Mouse (Mus musculus): ENCODE measurements around the gene Zscan26.
"Not testable (repeated sequence)": the region's sequence is repeated elsewhere in the genome, so short reads cannot be mapped to it uniquely, and the experiment has no call there.

Zscan26 gene

DNA sequence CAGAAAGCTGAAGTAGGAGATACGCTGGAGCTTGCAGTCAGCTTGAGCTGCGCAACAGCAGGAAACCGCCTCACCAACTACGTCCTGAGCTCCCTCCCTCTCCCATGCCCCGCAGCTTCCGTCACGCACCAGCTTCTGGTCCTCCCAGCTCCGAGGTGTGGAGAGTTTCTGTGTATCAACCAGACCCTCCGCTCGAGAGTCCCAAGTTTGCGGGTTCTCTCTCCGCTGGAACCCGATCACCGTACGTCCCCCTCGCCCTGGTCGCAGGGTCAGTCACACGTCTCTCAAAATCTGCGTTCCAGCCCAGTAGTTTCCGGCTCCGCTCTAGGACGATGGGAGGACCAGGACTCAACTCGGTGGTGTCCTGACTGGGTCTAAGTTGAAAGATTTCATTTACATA lies at the start of gene Zscan26:
TSS of gene Zscan26 (minus strand) at position 282 of the 400 bp plus-strand sequence.
- DNase-seq (ENCODE audit: extremely low read depth, low read depth, low spot score): no peak

DNA sequence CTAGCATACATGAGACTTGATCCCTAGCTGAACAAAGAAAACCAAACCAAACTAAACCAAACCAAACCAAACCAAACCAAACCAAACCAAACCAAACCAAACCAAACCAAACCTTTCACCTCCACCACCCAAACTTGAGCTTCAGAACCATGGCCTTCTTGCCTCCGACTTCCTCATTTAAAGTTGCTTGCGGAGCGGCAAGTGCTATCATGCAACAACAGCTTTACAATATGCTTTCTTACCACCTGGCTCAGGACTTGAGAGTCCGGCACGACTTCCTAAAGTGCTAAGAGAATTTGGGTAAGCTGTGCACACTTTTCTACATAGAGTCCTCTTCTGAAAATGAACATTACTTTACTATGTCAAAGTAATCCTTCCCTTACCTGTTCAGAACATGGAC lies 48.8 kb upstream of the Zscan26 start:
- DNase-seq (ENCODE audit: extremely low read depth, low read depth, low spot score): no peak

DNA sequence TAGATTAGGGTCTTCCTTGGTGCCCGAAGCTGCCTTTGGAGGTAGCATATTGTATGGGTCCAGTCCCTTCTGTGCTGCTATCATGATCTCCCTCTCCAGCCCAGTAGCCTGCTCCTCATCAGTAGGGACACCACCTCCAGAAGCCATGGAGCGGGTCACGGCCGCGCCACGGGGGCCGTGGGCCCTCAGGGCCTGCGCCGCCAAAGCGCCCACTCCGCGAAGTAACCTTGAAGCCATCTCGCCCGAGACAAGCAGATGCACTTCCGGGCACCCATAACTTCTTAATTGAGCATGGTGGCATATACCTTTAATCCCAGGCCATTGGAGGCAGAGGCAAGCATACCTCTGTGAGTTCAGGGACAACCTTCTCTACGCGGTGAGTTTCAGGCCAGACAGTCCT lies 47.7 kb upstream of the Zscan26 start, which contains the start of gene Gm11273:
TSS of gene Gm11273 (minus strand) at position 237 of the 400 bp plus-strand sequence.
- DNase-seq (ENCODE audit: extremely low read depth, low read depth, low spot score): not testable (repeated sequence)

DNA sequence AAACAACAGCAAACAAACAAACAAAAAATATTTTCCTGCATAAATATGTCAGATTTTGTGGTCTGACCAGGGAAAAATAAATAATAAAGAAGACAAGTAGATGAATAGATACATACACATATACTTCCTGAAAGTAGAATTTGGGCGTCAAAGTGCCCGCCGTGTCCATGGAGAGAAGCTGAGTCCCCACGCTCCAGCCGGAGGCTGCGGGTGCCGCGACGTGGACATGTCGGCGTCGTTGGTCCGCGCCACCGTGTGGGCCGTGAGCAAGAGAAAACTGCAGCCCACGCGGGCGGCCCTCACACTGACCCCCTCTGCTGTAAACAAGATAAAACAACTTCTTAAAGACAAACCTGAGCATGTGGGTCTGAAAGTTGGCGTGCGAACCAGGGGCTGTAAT lies 41.5 kb upstream of the Zscan26 start, which contains the start of gene AK157302:
TSS of gene AK157302 (plus strand) at position 144 of the 400 bp plus-strand sequence.
- DNase-seq (ENCODE audit: extremely low read depth, low read depth, low spot score): no peak

DNA sequence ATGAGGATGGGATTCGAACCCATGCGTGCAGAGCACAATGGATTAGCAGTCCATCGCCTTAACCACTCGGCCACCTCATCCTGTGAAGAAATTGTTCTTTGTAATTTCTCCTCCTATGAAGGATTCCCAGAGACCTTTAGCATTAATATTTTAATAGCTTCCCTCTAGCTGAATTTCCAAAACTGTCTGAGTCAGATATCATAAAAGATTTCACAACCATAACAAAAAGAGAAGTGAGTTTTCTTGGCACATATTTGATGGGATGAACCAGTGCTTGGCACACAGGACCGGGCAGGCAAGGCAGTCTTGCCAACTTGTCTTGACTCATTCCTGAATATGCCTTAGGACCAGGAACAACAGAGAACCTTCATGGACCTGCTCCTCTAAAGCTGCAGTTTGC lies 39.3 kb upstream of the Zscan26 start:
- DNase-seq (ENCODE audit: extremely low read depth, low read depth, low spot score): peak; percentile 95

DNA sequence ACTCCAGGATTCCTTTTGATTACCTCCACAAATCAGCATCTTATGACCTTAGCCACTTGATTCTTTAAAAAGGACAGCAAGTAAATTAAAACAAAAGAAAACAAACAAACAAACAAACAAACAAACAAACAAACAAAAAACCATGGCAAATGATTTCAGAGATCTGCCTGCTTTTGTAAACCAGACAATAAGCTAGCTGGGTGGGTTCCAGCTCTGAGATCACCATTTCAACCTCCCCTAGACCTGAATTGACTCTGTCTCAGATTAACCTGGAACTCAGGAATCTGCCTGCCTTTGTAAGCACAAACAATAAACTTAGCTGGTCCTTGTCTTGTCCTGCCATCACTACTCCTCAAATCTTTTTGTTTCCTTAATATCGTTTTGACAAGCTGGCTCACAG lies 33.4 kb upstream of the Zscan26 start:
- DNase-seq (ENCODE audit: extremely low read depth, low read depth, low spot score): no peak

DNA sequence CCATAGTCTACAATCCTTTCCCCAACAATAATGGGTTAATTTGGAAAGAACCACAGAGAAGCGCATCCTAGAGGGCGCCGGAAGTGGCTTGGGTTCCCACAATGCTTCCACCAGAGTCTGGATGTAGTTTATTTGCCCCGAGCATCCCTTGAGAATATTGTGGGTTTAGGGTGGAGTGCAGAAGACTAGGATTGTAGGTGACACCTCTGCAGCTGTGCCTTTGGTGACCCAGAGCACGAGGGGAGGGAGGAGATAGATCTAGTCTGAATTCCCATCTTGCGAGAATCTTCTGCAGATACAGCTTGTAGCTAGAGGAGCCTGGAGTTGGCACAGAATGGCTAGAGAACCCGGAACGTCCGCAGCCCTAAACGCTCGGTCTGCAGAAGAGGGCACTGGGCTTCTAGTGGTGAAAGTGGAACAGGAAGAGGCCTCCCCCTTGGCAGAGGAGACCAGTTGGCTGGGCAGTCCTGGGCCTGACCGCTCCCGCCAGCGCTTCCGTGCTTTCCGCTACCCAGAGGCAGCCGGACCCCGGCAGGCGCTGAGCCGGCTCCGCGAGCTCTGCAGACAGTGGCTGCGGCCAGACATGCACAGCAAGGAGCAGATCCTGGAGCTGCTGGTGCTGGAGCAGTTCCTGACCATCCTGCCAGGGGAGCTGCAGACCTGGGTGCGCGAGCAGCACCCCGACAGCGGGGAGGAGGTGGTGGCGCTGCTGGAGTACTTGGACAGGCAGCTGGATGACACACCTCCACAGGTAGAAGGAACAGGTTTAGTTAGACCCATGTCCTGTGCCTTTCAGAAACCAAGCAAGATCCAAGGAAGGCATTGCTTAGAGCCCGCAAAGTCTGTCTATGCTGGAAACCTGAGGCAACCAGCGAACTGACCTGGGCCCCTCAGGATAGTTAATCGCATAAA lies 25.5 kb upstream of the Zscan26 start, which contains the start of the genes Zkscan4 and Gm10065:
TSS of gene Zkscan4 (plus strand) at position 149 of the 912 bp plus-strand sequence.
TSS of gene Gm10065 (minus strand) at position 683 of the 912 bp plus-strand sequence.
- not testable (repeated sequence) for DNase-seq (ENCODE audit: extremely low read depth, low read depth, low spot score)

DNA sequence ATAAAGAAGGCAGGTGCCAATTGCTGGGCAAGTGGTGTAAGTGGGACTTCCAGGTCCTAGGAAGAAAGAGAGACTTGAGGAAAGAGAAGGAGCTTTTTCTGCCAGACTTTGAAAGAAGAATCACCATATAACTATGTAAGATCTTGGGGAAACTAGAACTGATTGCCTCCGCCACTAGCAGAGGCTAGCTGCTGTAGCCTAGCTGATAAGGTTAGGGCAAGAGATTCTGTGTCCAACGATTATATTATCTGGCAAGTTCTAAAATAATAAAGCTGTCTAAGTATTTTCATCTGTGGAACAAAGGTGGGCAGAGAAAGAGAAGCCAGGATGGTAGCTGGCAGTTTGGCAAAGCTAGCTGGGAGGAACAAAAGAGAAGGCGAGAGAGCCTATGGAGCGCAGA lies 18.9 kb upstream of the Zscan26 start:
- no peak for DNase-seq (ENCODE audit: extremely low read depth, low read depth, low spot score)

DNA sequence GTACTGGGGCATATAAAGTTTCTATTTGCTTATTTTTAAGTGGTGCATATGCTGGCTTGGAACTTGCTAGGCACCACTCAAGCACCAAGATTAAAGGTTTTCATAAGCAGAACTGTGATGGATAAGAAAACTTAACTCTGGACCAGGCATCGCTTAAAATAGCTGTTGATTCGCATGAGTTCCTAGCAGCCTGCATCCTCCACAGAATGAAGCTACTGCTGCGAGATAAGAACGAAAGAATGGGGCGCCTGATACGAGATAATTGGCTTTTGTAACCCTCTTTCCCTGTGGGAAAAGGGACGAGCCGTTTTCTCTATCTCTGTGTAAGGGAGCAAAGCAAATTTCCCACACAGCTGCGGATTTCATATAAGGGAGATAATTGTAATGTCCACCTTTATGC lies 15.6 kb upstream of the Zscan26 start:
- DNase-seq (ENCODE audit: extremely low read depth, low read depth, low spot score): no peak

DNA sequence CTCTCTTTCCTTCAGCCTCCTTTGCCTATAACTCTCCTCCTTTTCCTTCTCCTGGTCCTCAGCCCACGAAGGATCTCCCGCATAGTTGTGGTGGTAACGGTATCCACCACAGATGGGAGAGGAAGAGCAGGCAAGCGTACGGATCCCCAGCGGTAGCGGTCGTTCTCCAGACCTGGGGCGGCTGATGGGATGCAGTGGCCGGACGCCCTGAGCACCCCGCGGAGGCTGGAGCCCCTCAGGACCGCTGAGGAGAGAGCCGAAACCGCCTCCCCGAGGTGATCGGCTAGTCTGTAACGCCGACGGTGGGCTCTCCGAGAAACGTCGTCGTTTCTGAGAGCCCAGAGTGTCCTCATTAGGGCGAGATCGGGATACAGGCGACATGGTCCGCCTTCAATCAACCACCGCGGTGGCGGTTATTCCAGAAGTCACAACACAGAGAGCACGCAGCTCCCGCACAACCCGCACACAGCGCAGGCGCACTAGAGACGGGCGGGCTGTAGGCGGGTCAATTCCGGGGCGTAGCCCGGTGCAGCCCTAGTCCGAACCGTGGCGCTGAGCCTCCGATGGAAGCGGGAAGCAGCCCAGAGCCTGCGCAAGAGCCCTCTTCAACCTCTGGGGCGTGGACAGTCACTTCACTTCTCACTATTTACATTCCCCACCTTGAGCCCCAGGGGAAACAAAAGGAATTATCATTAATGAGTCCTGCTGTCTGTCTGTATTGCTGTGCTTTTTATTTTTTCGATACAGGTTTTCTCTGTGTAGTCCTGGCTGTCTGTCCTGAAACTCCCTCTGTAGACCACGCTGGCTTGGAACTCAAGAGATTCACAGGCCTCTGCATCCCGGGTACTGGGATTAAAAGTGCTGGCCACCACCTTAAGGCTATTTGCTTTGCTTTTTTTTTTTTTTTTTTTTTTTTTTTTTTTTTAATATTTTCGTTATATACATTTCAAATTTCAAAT lies 14.8 kb upstream of the Zscan26 start, which contains the start of gene Nkapl:
TSS of gene Nkapl (minus strand) at position 449 of the 959 bp plus-strand sequence.
- no peak for DNase-seq (ENCODE audit: extremely low read depth, low read depth, low spot score)

DNA sequence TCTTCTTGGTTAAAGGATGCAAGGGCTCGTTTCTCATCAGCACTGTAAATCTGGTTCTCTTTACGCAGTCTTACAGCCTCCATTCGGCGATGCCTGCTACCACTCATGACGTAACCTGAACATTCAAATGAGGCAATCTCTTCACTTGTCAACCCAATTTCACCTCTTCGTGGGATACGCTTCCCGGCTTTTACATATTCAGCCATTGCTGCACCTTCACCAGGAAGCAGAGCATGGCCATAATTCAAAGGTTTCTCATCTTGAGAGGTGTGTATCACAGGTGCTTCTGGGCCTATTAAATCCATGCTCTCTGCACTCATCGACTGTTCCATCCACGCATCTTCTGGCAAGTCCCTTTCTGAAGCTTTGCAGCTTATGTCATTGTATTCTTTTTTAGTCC lies 13.8 kb upstream of the Zscan26 start:
- no peak for DNase-seq (ENCODE audit: extremely low read depth, low read depth, low spot score)

DNA sequence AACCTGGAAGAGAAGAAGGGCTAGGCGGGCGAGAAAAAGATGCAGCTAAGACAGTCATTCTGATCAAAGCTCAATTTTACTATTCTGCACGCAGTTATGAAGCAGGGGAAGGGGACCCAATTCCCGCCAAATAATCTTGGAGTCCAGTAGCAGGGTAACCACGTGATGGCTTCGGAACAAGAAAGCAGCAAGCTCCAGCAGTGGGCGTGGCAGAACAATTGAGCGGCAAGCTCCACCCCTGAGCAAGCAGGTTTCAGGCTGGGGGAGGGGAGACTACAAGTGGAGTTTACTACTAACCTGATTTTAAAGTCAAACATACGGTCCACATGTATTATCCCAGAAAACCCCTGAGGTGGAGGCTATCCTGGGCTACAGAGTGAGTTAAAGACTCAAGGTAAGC lies 9.0 kb upstream of the Zscan26 start:
- DNase-seq (ENCODE audit: extremely low read depth, low read depth, low spot score): not testable (repeated sequence)

DNA sequence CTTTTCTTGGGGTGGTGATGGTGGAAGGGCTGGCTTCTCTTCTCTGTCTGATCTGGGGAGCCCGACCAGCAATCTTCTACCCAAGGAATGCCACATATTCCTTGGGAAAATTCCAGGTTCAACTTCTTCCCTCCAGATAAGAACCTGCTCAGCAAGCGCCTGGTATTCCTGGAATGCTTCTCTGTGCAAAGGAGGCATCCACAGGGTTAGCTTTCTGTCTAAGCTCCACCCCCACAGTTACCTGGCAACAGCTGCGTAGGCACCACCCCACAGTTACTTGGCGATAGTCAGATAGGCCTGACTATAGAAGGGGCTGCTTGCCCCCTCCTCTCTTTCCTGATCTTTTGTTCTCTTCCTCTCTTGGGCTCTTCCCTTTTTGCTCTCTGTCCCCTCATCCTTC lies 2.8 kb upstream of the Zscan26 start:
- no peak for DNase-seq (ENCODE audit: extremely low read depth, low read depth, low spot score)

DNA sequence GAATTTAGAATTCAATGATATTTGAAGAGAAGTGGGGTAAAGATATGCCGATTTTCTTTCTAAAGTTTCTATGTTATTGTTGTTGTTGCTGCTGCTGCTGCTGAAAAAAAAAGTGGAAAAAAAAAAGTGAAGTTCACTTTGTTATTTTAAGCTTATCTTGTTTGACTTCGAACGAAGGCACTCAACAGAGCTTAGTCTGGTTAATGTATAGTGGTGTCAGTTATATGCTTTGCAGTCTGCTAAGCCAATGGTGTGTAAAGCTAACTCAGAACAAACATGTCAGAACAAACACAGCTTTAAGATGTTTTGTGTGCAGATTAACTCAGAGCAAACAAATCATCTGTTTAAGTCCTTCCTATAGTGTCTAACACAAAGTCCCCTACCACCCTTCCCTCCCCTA lies 603 bp upstream of the Zscan26 start:
- no peak for DNase-seq (ENCODE audit: extremely low read depth, low read depth, low spot score)

DNA sequence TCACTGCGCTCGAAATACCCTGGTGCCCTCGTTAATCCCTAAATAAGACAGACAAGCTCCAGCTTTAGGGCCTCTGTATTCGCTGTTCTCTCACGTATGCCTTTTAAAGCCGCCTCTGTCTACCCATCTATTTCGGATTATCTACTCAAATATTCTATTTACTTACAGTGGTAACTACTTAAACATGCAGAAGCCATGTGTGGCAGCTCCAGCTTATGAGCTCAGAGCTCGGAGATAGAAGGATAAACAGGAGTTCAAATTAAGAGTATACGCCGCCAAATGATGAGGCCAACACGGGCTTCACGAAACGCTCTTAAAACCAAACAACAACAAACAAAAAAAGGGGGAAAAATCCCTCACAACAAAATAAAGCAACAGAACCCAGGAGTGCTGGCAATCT lies 488 bp downstream of the Zscan26 start:
- DNase-seq (ENCODE audit: extremely low read depth, low read depth, low spot score): no peak

DNA sequence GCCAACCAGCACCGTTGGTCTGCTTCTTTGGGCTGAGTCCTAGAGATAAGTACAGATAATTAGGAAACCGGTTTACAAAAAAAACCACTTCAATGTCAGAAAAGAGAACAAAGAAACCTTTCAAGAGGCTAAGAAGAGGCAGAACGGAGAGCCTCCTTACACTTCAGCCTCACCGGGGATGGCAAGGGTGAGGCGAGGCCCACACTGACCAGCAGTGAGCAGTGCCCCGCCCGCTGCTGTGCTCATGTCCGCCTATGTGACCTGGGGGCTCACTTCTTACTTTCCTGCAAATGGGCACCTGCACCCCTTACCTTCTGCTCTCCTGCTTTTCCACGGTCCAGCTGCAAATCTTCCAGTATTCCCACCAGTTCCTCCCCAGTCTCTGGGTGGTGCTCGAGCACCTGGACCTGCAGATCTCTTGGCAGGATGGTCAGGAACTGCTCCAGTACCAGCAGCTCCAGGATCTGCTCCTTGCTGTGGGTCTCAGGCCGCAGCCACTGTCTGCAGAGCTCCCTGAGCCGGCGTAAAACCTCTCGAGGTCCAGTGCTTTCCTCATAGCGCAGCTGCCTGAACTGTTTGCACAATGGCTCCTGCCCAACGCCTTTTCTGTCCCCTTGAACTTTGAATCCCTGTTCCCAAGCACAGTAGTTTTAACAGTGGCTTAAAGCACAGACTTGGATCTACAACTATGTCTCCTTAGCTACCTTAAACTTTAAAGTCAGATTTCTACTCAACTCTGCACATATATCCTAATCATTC lies 5.5 kb downstream of the Zscan26 start:
- no peak for DNase-seq (ENCODE audit: extremely low read depth, low read depth, low spot score)

DNA sequence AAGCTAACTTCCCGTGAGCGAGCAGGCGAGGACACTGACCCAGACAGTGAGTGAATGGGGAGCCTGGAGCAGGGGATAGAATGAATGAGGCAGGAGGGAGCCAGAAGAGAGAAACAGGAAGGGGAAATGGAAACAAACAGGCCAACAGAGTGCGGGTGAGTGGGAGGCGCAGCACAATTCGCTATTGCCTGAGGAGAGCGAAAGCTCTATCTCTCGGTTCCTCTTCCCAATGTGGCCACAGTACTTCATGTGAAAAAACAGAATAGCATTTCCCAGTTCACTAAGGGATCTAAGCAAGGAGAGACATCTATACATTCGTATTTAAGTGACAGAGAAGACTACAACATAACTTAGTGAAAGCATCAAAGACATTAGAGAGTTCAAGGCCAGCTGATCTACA lies 6.7 kb downstream of the Zscan26 start:
- DNase-seq (ENCODE audit: extremely low read depth, low read depth, low spot score): no peak

DNA sequence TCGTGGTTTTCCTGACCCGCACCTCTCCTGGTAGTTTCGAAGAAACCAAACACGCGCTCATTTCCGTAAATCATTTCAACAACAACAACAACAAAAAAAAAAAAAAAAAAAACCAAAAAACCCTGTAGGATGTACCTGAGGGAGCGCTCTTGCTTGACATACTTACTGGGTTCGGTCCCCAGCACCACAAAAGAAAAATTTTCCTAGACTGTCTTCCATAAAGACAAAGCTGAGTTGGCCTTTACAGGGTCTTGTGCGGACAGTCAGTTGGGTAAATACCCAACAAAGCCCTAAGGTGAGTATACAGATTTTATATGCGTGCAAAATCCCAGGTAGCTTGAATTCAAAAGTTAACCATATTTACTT lies 12.3 kb downstream of the Zscan26 start:
- no peak for DNase-seq (ENCODE audit: extremely low read depth, low read depth, low spot score)

DNA sequence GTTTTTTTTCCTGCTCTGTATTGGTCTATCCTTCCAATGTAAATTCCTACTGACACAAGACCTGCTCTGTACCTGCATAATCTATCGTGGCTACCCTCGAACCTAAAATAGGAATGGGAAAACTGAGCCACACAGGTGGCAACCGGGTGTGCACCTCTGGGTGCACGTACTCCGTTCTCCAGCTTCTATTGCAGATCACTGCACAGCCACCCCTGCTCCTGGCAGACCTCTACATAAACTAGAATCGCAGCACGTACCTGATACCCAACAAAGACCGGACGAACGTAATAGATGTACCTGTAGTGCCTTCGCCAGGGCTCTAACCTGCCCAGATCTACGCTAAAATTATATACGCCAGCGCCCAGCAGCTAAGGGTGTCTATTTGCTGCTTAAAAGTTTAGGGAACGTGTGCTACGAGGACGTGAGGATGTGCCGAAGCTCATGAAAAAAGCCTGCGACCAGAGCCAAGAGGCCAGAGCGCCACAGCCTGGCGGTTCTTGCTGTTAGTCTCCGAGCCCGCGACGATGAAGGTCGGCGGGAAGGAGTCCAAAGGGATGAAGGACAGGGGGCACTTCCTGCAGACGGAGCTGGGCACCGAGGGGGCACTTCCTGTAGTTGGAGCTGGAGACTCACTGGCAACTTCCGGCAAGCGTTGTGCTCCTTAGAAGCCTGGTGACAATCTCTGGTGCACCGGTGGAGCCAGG lies 12.9 kb downstream of the Zscan26 start, which contains the start of gene Pgbd1:
TSS of gene Pgbd1 (minus strand) at position 556 of the 704 bp plus-strand sequence.
- DNase-seq (ENCODE audit: extremely low read depth, low read depth, low spot score): no peak

DNA sequence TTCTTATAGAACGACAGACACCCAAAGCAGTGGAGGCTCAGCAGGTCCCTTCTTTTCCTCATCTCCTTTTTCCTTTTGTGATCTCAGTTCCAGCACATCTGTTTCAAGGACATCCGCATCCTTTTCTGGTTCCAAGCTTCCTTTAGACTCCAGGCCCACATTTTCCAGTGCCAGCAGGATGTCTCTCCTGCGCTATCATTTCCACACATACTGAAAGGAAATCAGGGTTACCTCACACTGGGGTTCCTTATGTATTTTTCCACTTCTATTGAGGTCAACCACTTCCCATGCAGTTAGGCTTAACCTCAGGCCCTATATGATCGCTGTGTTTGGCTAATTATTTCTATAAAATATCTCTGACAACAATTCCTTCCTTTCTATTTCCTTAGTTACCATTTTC lies 18.1 kb downstream of the Zscan26 start:
- DNase-seq (ENCODE audit: extremely low read depth, low read depth, low spot score): no peak
